Mouse (Mus musculus) erythroblast, adult 5-6 weeks (primary cell): Measurements from ENCODE around the gene Pcbp2. TPM values are rescaled to one million over a fixed set of nuclear protein-coding genes. Genes with fewer than 3 reads are reported as not detected.

ENCODE experiments used
- ATAC-seq: replicated peaks from 2 replicates; pipeline ENCODE4 v1.8.0; 2016; ENCODE audit warnings: moderate number of reproducible peaks, mild to moderate bottlenecking, moderate TSS enrichment, inconsistent platforms; ENCODE audit not compliant: poor library complexity, low FRiP score, severe bottlenecking
- total RNA-seq, 2 experiments: library from RNA; stranded (forward) in 1 of 2; stranded (reverse) in 1 of 2; fragments of 150-400 nt in 1 of 2; fragments of 200-764, 138-1000 nt in 1 of 2; gene quantifications; 2 replicates each; pipeline versions ENCODE4 v1.2.3 to v1.2.4; 2015 to 2017; ENCODE audit warnings: low replicate concordance in 2 of 2

The Pcbp2 gene
- total RNA-seq, 2 experiments from 2014 or later = 85.4 to 321 TPM

DNA sequence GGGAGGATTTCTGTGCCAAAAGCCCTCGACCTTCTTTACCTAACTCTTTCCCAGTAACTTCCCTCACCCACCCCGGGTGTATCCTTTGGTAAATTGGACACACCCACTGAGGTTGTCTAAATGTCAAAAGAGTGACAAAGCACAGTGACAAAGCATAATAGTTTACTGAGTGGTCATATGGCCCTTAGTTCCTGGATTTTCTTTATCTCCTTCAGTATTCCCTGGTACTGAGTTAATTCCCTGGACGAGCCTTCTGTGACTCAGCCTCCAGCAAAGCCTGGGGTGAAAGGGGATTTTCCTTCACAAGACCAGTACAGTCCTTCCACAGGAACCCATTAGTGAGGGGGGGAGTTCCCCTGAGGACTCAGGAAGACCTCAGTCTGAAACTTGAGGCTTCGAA is 9.4 kb upstream of the Pcbp2 start:
- ATAC-seq = peak; percentile 48

DNA sequence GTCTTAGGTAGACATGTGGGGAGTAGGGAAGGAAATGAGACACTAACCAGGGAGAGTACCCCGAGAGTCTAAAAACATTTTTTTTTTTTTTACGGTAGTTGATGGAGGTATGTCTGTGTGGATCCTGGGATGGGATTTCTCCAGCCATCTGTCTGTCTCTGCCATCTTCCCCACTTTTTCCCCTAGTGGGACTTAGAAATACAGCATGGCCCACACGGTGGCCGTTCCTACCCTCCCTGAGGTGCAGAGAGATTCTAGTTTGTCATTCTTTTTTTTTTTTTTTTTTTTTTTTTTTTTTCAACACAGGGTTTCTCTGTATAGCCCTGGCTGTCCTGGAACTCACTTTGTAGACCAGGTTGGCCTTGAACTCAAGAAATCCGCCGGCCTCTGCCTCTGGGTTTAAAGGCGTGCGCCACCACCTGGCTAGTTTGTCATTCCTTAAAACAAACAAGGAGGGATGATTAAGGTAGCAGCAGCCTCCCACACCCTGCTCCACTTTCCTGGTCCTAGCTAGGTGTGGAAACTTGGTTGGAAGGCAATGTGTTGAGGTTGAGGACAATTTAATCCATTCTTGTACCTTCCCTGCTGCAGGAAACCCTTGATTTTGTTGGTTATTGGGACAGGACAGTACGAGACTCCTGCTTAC is 8.8 kb upstream of the Pcbp2 start:
- no peak for ATAC-seq

DNA sequence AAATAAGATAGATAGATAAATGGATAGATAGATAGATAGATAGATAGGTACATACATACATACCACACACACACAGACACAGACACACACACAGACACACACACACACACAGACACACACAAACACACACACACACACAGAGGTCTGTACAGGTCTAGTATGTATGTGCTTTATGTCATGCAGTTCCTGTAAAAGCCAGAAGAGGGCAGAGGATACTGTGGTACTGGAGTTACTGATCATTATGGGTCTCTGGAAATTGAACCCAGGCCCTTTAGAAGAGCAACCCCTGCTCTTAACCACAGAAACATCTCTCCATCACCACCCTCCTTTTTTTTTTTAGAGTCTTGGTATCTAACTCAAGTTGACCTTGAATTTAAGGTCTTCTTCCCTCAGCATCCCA is 6.7 kb upstream of the Pcbp2 start:
- ATAC-seq = peak; percentile 57

DNA sequence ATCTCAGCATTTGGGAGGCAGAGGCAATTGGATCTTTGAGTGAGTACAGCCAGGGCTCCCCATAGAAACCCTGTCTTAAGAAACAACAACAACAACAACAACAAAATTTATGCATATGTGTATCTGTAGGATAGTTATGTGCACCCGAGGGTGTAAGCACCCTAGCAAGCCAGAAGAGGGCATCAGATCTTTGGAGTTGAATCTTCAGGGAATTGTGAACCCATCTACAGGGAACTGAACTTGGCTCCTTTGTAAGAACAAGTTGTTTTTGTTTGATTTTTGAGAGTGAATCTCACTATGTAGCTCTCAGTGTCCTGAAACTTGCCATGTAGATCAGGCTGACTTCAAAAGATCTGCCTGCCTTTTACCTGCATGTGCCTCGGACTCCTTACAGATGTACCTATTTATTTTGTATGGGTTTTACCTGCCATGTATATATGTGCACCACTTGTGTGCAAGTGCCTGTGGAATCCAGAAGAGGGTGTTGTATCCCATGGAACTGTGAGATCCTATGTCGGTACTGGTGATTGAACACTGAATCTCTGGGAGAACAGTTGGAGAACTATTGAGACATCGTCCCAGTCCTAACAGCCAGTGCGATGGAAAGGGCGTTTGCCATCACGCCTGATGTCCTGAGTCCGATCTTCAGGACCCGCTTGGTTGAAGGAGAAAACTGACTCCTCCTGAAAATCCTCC is 1.5 kb upstream of the Pcbp2 start:
- no peak for ATAC-seq

DNA sequence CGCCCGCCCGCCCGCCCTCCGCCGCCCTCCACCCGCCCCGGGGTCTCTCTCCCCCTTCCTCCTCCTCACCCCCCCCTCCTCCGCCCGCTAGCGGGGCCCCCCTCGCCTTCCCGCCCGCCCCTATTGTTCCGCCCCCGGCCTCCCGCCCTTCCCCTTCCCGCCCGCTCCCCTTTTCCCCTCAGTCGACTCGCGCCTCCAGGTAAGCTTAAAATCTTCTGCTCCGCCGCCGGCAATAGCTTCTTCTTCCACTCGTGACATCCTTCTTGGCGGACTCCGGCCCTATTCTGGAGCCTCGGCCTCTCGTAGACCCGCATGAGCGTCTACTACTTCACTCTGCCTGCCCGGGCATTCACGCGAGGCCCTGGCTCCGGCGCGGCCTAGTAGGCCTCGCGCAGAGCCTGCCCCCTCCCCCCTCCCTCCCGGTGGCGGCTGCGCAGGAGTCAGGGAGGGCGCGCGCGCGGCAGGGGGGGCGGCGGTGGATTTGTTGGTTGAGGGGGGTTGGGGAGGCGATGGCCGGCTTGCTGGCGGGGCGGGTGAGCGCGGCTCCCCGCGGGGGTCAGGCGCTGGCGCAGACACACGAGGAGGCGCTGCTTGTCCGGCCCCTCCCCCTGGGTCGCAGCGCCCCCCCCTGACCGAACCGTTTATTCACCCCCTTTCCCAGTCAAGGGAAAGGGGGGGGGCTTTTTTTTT is 411 bp downstream of the Pcbp2 start:
- peak; percentile 65 for ATAC-seq

DNA sequence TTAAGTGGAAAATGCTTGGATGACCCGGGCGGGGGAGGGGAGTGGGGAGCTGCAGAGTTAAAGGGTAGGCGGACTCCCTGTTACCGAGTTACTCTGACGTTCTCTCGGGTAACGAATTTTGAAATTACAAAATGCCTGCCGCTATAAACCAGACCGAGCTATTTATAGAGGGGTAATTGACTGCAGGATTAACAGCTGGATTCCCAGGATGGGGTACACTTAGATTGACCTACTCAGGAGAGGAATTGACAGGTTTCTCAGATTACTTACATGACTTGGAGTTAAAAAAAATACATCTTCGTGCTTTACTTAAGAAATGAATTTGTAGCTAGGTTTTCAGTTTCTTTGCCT is 931 bp downstream of the Pcbp2 start:
- no peak for ATAC-seq

DNA sequence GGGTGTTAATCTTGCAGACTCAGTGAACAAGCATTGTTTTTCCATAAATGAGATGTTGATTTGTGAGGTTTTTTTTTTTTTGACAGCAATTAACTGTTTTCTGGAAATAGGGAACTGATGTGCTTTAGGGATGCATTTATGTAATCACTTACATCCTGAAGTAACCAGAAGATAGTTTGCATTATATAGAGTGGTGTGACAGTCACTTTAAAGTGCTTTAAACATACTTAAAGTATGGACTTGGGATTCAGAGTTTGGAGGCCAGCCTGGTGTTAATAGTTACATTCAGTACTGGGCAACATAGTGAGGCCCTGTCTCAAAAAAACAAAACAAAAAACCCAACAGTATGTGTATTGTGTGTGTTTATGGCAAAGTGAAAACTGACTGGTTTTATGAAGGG is 1.4 kb downstream of the Pcbp2 start:
- no peak for ATAC-seq

DNA sequence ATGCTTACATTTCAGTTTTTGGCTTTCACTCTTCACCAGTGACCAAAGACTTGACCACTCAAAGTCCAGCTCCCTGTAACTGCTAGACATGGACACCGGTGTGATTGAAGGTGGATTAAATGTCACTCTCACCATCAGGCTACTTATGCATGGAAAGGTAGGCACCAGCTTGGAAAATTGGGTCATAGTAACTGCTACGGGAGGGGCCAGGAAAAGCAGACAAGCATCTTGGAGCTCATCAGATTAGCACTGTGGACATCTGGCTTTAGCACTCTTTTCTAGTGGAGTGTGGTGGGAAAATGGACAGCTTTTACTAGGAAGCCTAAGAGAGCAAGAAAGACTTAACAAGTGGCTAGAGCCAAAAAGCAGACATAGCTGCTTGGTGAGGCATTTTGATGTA is 2.9 kb downstream of the Pcbp2 start:
- ATAC-seq = no peak

DNA sequence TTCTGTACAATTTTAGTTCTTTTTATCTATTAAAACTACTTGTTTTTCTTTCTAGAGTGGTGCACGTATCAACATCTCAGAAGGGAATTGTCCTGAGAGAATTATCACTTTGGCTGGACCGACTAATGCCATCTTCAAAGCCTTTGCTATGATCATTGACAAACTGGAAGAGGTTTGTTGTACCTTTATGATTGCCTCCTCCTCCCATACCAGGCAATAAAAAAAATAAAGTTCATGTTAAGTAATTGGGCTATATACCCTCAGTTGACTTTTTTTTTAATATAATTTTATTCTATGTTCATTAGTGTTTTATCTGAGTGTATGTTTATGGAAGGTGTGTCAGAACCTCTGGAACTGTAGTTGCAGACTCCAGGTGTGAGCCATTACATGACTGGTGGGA is 4.2 kb downstream of the Pcbp2 start:
- no peak for ATAC-seq

DNA sequence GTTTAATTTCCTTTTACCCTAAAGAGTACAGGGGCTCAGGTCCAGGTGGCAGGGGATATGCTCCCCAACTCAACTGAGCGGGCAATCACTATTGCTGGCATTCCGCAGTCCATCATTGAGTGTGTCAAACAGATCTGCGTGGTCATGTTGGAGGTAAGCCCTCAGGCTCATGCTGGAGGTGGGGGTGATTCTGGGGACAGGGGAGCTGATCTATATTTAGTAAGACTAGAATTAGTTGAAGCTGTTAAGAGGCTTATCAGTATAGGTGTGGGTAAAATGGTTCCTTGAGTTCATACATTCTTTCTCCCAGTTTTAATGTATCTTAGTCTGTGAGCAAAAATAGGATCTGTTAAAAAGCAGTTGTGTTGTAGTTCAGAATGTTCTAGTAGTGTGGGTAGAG is 12.8 kb downstream of the Pcbp2 start:
- no peak for ATAC-seq

DNA sequence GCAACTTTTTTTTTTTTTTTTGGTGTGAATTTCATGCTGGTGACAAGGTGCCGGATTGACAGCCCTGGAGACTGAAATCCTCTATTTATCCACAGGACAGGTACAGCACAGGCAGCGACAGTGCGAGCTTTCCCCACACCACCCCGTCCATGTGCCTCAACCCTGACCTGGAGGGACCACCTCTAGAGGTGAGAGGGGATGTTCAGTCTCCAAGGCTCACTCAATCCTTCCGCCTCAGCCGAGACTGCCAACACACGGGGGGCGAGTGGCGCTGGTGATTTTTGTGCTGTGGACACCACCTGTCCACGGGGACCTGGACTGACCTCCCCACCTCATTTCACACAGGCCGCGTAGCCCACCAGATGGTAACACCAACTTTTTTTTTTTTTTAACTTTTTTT is 15.5 kb downstream of the Pcbp2 start:
- 0 out of 2 replicates have a peak, but pooled peaks have one; percentile 35 for ATAC-seq

DNA sequence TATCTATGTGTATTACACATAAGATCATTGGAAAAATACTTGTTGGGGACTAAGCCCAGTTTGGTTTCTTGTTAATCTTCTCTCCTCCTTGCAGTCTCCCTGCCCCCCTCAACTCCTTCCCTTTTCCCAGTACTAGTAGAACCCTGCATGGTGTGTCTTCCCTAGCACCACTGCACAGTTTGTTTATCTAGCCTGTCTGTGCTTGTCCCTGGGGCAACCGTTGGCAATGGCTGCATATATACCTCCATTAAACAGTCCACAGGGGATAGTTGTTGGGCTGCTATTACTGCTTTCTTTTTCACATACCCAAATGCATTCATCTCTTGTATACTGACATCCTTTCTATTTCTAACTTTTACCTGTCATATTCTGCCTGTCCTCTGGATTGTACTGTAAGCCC is 17.3 kb downstream of the Pcbp2 start:
- ATAC-seq = no peak

DNA sequence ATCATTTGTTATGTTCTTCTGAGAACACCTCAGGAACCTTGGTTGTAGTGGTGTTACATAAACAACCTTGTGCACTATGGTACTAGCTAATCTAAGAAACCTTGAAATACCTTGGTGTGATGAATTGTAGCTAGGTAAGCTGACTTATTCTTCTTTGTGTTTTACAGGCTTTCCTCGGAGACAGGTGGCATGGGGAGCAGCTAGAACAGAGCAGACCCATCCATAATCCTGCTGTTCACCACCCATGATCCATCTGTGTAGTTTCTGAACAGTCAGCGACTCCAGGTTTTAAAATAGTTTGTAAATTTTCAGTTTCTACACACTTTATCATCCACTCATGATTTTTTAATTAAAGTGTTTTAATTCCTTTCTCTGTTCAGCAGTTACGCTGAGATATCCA is 28.0 kb downstream of the Pcbp2 start:
- no peak for ATAC-seq

DNA sequence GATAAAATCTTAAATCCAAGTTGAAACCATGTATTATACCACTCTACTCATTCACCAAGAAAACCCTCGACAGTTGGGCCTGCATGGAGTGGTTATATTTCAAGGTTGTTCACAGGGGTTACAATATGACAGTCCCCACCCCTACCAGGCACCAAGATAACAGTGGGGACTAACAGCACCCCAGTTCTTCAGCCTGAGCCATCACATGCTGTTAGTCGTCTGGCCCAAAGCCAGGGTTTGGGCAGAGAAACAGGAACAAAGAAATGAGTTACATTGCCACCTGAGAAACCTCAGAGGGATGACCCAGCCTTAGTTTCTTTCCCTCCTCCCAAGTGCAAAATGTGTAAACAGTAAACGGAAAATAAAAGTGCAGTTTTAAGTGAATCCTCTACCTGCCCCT is 29.0 kb downstream of the Pcbp2 start:
- ATAC-seq = no peak

DNA sequence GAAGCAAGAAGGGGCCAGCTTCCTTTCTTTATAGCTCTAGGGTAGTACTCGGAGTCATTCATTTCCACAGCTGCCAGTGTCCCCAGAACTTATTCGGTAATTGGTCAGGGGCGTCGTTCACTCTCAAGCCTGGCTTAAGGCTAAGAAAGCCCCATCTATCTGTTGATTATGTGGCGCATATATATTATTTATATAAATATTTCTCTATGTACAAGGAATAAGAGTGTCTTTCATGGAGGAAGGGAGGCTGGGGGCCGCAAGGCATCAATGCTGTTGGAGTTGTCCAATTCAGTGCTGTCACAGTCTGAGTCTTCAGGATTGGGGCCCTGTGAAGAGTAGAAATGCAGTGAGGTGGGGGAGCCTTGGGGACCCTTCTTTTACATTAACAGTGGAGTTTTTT is 29.5 kb downstream of the Pcbp2 start:
- no peak for ATAC-seq

DNA sequence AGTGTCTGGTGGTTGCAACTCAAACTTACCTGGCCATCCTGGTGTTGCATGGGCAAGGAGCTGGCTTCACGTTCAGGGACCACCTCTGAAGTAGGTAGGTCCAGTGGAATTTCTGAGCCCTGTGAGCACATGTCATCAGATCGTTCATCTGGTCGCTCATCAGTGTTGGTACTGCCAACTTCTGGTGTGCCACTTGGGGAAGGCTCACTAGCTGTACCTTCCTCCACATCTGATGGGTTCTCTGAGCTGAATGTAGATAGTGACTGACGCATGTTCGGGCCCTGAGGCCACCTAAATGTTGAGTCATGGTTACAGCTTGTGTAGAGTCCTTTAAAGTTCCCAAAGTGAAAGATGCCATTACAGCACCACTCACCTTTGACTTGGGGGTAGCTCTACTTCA is 30.1 kb downstream of the Pcbp2 start:
- no peak for ATAC-seq

DNA sequence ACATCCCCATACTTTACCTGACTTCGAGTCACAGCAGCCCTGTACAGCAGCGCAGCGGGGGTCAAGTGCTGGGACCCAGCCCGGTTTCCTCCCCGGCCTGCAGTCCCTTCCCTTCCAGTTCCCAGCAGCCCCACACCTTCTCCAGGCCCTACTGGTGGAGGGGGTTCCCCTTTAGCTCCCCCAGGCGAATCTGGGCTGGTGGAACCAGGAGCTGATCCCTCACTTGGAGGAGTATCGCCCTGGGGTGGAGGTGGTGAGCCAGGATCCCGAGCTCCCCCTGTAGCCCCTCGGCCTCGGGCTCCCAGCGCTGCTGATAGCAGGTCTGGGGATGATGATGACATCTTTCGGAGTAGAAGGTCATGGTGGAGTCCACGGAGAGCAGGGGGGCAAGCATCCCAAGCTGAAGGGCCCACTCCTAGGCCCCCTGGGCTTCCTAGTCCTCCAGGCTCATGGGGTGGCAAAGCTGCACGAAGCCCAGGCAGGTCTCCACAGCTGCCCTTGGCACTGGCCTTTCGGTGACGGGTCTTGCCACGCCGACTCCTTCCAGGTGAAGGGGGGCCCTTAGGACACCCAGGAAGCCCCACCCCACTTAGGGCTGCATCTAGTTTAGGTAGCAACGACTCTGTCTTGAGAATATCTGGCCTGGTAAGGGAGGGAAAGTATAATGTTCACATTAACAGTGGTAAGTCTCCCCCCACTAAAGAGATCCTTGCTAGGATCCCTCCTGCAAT is 30.9 kb downstream of the Pcbp2 start:
- no peak for ATAC-seq

DNA sequence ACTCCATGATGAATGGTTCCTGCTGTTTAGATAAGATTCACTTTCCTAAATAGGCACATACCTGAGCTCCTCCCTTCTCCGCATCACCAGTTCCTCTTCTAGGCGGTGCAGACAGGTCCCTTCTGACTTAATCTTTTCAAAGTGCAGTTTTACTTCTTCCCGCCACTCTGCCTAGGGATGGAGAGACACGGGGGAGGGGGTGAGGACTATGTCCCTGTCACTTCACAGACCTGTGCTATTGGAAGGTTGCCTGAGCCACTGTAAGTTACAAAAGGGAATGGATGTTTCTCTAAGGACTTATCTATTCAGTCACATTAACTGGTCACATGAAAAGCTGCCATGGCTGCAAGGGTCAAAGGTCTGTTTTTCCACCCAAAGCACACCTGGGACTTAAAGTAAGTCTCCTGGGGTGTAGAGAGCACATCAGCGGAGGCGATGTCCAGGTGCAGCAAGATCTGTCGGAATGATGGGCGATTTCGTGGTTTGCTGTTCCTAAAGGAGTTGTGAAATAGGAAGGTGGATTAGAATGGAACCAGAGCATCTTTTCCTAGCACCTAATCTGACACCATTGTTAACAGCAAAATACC is 32.0 kb downstream of the Pcbp2 start:
- no peak for ATAC-seq

DNA sequence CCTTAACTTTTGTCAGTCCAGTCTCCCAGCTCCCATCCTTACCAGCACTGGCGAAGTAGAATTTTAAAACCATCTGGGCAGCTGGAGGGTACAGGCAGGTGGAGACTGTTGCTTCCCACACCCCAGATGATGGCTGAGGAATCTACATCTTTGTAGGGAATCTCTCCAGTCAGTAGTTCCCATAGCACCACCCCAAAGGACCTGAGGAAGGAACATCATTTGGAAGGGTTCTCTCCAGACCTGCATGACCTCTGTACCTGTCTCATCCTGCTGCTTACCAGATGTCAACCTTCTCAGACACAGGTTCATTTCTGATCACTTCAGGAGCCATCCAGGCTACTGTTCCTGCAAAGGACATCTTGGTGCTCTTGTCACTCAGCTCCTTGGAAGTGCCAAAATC is 33.1 kb downstream of the Pcbp2 start, which contains the start of gene Gm10337:
TSS of gene Gm10337 (plus strand) at position 276 of the 400 bp plus-strand sequence.
- no peak for ATAC-seq
